Mouse (Mus musculus): ENCODE data around the gene Ypel5.

Gene Ypel5

GRCm38 (mm10) chr17:72836158-72837115 is at the start of gene Ypel5:
Gene Ypel5 (plus strand): TSS chr17:72836453.
- peak; percentile 92 for DNase-seq (ENCODE audit: low read depth, low spot score)

GRCm38 (mm10) chr17:72787886-72788436 is 48.3 kb upstream of the Ypel5 start:
- no peak for DNase-seq (ENCODE audit: low read depth, low spot score)

- no peak for DNase-seq (ENCODE audit: low read depth, low spot score)
These were observed 43.0 kb upstream of the Ypel5 start for GRCm38 (mm10) chr17:72793278-72793677.

- no peak for DNase-seq (ENCODE audit: low read depth, low spot score)
These were observed 41.6 kb upstream of the Ypel5 start for GRCm38 (mm10) chr17:72794660-72795059.

GRCm38 (mm10) chr17:72795392-72796047 is 40.7 kb upstream of the Ypel5 start:
- DNase-seq (ENCODE audit: low read depth, low spot score) = no peak

GRCm38 (mm10) chr17:72796506-72796905 is 39.7 kb upstream of the Ypel5 start:
- no peak for DNase-seq (ENCODE audit: low read depth, low spot score)

GRCm38 (mm10) chr17:72797867-72798266 is 38.4 kb upstream of the Ypel5 start:
- peak; percentile 31 for DNase-seq (ENCODE audit: low read depth, low spot score)

GRCm38 (mm10) chr17:72809942-72810654 is 26.2 kb upstream of the Ypel5 start:
- DNase-seq (ENCODE audit: low read depth, low spot score) = no peak

- DNase-seq (ENCODE audit: low read depth, low spot score) = no peak
These were observed 22.6 kb upstream of the Ypel5 start for GRCm38 (mm10) chr17:72813419-72814315.

GRCm38 (mm10) chr17:72817574-72817973 is 18.7 kb upstream of the Ypel5 start:
- no peak for DNase-seq (ENCODE audit: low read depth, low spot score)

- DNase-seq (ENCODE audit: low read depth, low spot score) = no peak
These were observed 16.5 kb upstream of the Ypel5 start for GRCm38 (mm10) chr17:72819714-72820113.

GRCm38 (mm10) chr17:72820425-72820824 is 15.8 kb upstream of the Ypel5 start:
- DNase-seq (ENCODE audit: low read depth, low spot score) = no peak

GRCm38 (mm10) chr17:72821923-72822322 is 14.3 kb upstream of the Ypel5 start:
- DNase-seq (ENCODE audit: low read depth, low spot score) = no peak

GRCm38 (mm10) chr17:72826916-72827534 is 9.2 kb upstream of the Ypel5 start:
- no peak for DNase-seq (ENCODE audit: low read depth, low spot score)

- no peak for DNase-seq (ENCODE audit: low read depth, low spot score)
These were observed 8.1 kb upstream of the Ypel5 start for GRCm38 (mm10) chr17:72828027-72828678.

- DNase-seq (ENCODE audit: low read depth, low spot score) = no peak
These were observed 7.6 kb upstream of the Ypel5 start for GRCm38 (mm10) chr17:72828687-72829086.

GRCm38 (mm10) chr17:72837140-72837712 is 973 bp downstream of the Ypel5 start:
- peak; percentile 57 for DNase-seq (ENCODE audit: low read depth, low spot score)

GRCm38 (mm10) chr17:72837824-72838474 is 1.7 kb downstream of the Ypel5 start:
- no peak for DNase-seq (ENCODE audit: low read depth, low spot score)

- no peak for DNase-seq (ENCODE audit: low read depth, low spot score)
These were observed 2.7 kb downstream of the Ypel5 start for GRCm38 (mm10) chr17:72839000-72839399.

Data from WW6 (cell line).